Mouse (Mus musculus) liver, embryonic 16.5 days (tissue): ENCODE results near the gene Tmem116. TPM values are rescaled to one million over a fixed set of nuclear protein-coding genes. Genes with fewer than 3 reads are reported as not detected.

Experiments used
- ATAC-seq: fragments of 200-750 bp; cut with Nextera tagmentation; 2 replicates; pipeline ENCODE4 v1.8.0; 2017; ENCODE audit warnings: low read depth, mild to moderate bottlenecking, moderate number of reproducible peaks, moderate library complexity
- H3K27ac ChIP-seq: fragments of 300-500 bp; sonication (generic); 2 replicates; pipeline ENCODE4 v1.5.1; 2014; ENCODE audit warnings: mild to moderate bottlenecking, low read length
- H3K27me3 ChIP-seq: fragments of 300-500 bp; sonication (generic); 2 replicates; pipeline ENCODE4 v1.6.1; 2014; ENCODE audit warnings: low read depth, low read length, mixed read lengths; ENCODE audit not compliant: control insufficient read depth, insufficient read depth
- H3K36me3 ChIP-seq: fragments of 300-500 bp; sonication (generic); 2 replicates; pipeline ENCODE4 v1.6.1; 2014; ENCODE audit warnings: mild to moderate bottlenecking; ENCODE audit not compliant: control insufficient read depth, insufficient read depth
- H3K4me1 ChIP-seq: fragments of 300-500 bp; sonication (generic); 2 replicates; pipeline ENCODE4 v1.6.1; 2014; ENCODE audit warnings: low read depth, low read length, mixed read lengths; ENCODE audit not compliant: control insufficient read depth
- H3K4me2 ChIP-seq: fragments of 300-500 bp; sonication (generic); 2 replicates; pipeline ENCODE4 v1.6.1; 2014; ENCODE audit warnings: low read depth, low read length, mixed read lengths
- H3K4me3 ChIP-seq: fragments of 300-500 bp; sonication (generic); 2 replicates; pipeline ENCODE4 v1.5.1; 2014; ENCODE audit warnings: low read depth, mild to moderate bottlenecking, low read length
- H3K9ac ChIP-seq: fragments of 300-500 bp; sonication (generic); 2 replicates; pipeline ENCODE4 v1.6.1; 2014; ENCODE audit warnings: low read depth, low read length
- H3K9me3 ChIP-seq: fragments of 300-500 bp; sonication (generic); replicated peaks from 2 replicates; pipeline ENCODE4 v1.6.1; 2016; ENCODE audit warnings: low read length; ENCODE audit not compliant: control insufficient read depth
- WGBS: fragments of 180-500 bp; shearing (Covaris S2); extraction: QIAGEN DNeasy Blood & Tissue Kit; methylation state at CpG from one replicate; pipeline ENCODE4 v1.1.7; 2014; ENCODE audit not compliant: insufficient replicate concordance; 5-methylcytosine and 5-hydroxymethylcytosine counted together
- polyA plus RNA-seq: library from polyadenylated mRNA; unstranded; fragments of >200 nt; fragmentation: Nextera tagmentation; extraction: Ambion mirVana; gene quantifications from 2 replicates; pipeline ENCODE4 v1.2.1, GENCODE M21; 2015

Tmem116 gene
- polyA plus RNA-seq, 1 experiment from 2014 or later, result 1.2 TPM

- Histone ChIP-seq H3K9me3 (no peaks in the 10 kb centered on the region), H3K4me1 (peaks cover 34% of the 10 kb centered on the region), H3K27me3 (no peaks in the 10 kb centered on the region), H3K36me3 (no peaks in the 10 kb centered on the region), H3K4me3 (no peak overlapping the region), H3K27ac (no peak overlapping the region), H3K9ac (no peak overlapping the region), H3K4me2 (no peak overlapping the region)
- ATAC-seq, result no peak
- WGBS, result 86% methylated on average over 3 of the region's 3 CpGs
Observed at GRCm38 (mm10) chr5:121454503-121454782, 2.8 kb downstream of the Tmem116 start.

DNA sequence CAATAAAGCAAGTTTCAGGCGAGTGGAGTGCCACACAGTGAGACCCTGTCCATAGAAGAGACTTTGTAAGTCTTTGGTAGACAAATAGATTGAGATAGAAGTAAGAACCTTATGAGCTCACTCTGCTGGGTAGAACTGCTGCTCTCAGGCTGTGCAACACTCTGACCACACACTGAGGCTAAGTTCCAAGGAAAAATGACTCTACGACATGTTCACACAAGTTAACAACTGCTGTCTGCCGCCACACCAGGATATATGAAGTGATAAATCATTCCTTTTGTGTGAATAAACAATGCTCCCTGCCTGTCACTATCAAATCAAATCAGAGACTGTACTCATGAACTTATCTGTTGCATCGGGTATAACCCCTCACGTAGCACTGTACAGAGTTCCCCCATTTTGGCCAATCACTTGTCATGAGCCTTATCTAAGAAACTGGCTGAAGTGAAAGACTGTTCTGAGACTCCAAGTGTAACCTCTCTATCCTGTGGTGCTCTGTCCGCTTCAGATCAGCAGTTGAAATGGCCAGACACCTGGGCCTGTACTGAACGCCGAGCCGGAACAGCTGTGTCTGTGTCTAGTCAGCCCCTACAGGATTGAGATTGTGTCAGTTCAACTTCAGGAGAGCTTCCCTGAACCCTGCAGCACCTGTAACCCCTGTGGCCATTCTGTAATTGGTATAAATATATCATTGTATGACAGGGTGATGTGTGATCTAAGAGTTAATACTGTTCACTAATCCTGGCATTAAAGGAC is 4.0 kb downstream of the Tmem116 start:
- Histone ChIP-seq H3K4me1 (peaks cover 29% of the 10 kb centered on the region), H3K36me3 (no peaks in the 10 kb centered on the region), H3K27me3 (no peaks in the 10 kb centered on the region), H3K9ac (no peak overlapping the region), H3K4me2 (no peak overlapping the region), H3K9me3 (no peaks in the 10 kb centered on the region), H3K27ac (no peak overlapping the region; the same call in 1 of the 2 replicates), H3K4me3 (no peak overlapping the region)
- no peak for ATAC-seq
- 51% methylated on average over 9 of the region's 9 CpGs for WGBS

DNA sequence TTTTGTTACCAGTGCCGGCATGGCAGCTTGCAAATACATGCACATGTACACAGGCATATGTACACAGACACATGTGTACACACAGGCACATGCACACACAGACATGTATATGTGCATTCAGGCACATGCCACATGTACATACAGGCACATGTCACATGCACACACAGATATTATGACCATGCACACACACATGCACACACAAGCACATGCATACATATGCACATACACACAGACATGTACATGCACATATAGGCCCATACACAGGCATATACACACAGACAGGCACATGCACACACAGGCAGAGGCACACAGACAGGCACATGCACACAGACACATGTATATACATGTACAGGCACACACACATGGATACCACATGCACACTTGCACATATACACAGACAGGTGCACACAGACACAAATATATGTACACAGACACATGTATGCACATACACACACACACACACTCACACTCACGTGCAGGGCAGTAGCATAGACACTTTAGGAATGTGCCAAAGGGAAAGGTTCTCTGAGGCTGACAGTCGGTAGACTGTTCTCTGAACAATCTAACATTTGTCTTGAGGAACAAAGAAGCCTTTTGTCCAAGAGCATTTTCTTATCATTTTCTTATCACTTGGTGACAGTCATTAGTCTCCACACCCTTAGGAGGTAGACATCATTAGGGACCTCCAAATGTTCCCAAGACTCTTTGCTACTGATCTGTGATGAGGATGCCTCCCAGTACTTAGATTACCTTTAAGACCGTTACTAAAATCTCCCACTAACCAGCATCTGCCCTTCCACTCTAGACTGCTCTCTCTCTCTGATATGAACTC is 9.9 kb downstream of the Tmem116 start:
- no peaks in the 10 kb centered on the region for H3K27me3 ChIP-seq
- H3K9me3 ChIP-seq, result no peaks in the 10 kb centered on the region
- ATAC-seq, result peak; percentile 72
- no peak overlapping the region for H3K9ac ChIP-seq
- peak overlapping the region; percentile 4; the same call in 1 of the 2 replicates for H3K4me2 ChIP-seq
- H3K27ac ChIP-seq, result peak overlapping the region; percentile 54; the same call in 1 of the 2 replicates
- peaks cover 15% of the 10 kb centered on the region for H3K4me1 ChIP-seq
- WGBS, result 34% methylated on average over 4 of the region's 4 CpGs
- no peaks in the 10 kb centered on the region for H3K36me3 ChIP-seq
- H3K4me3 ChIP-seq, result no peak overlapping the region

DNA sequence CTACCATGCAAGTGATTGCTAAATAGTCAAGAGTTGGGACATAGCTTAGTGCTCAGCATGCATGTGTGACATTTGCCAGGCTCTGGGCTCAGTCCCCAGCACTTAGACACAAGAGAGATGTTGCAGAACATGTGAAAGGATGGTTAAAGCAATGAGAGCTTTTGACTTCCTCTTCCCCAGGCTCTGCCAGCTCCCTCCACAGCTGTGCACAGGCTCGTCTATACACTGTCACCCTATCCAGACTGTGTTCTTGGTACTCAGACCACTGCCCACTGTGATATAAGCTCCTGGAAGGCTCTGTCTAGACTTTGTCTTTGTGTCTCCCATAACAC is 10.4 kb downstream of the Tmem116 start:
- WGBS, result 10% methylated on average over 1 of the region's 1 CpGs
- no peaks in the 10 kb centered on the region for H3K36me3 ChIP-seq
- H3K4me1 ChIP-seq, result peaks cover 15% of the 10 kb centered on the region
- no peaks in the 10 kb centered on the region for H3K27me3 ChIP-seq
- H3K4me2 ChIP-seq, result peak overlapping the region; percentile 4; the same call in 1 of the 2 replicates
- H3K9me3 ChIP-seq, result no peaks in the 10 kb centered on the region
- no peak overlapping the region for H3K9ac ChIP-seq
- no peak overlapping the region for H3K4me3 ChIP-seq
- peak overlapping the region; percentile 54; the same call in 1 of the 2 replicates for H3K27ac ChIP-seq
- ATAC-seq, result no peak

- 75% methylated on average over 5 of the region's 5 CpGs for WGBS
- no peak overlapping the region for H3K9ac ChIP-seq
Observed at GRCm38 (mm10) chr5:121462967-121463366, 11.3 kb downstream of the Tmem116 start.

GRCm38 (mm10) chr5:121463601-121464250 is 12.0 kb downstream of the Tmem116 start:
- H3K9ac ChIP-seq, result no peak overlapping the region

More at GRCm38 (mm10) chr5:121462967-121463366, 11.3 kb downstream of the Tmem116 start:
- no peak for ATAC-seq
- no peaks in the 10 kb centered on the region for H3K9me3 ChIP-seq
- H3K36me3 ChIP-seq, result no peaks in the 10 kb centered on the region
- H3K4me3 ChIP-seq, result no peak overlapping the region
- H3K4me1 ChIP-seq, result peaks cover 15% of the 10 kb centered on the region
- no peak overlapping the region for H3K4me2 ChIP-seq
- no peak overlapping the region for H3K27ac ChIP-seq
- no peaks in the 10 kb centered on the region for H3K27me3 ChIP-seq

GRCm38 (mm10) chr5:121469566-121469965 is 17.9 kb downstream of the Tmem116 start:
- Histone ChIP-seq H3K9ac (no peak overlapping the region), H3K4me2 (no peak overlapping the region), H3K27ac (no peak overlapping the region), H3K36me3 (no peaks in the 10 kb centered on the region), H3K4me3 (no peak overlapping the region), H3K4me1 (peaks cover 20% of the 10 kb centered on the region), H3K9me3 (no peaks in the 10 kb centered on the region), H3K27me3 (no peaks in the 10 kb centered on the region)
- ATAC-seq, result no peak
- 24% methylated on average over 3 of the region's 3 CpGs for WGBS

More at GRCm38 (mm10) chr5:121463601-121464250, 12.0 kb downstream of the Tmem116 start:
- ATAC-seq, result no peak
- no peaks in the 10 kb centered on the region for H3K36me3 ChIP-seq
- no peak overlapping the region for H3K4me3 ChIP-seq
- no peaks in the 10 kb centered on the region for H3K27me3 ChIP-seq
- H3K4me1 ChIP-seq, result peaks cover 15% of the 10 kb centered on the region
- no peaks in the 10 kb centered on the region for H3K9me3 ChIP-seq
- no peak overlapping the region for H3K4me2 ChIP-seq
- 66% methylated on average over 5 of the region's 5 CpGs for WGBS
- H3K27ac ChIP-seq, result no peak overlapping the region

- H3K4me3 ChIP-seq, result no peak overlapping the region
- H3K27me3 ChIP-seq, result no peaks in the 10 kb centered on the region
- H3K4me2 ChIP-seq, result no peak overlapping the region
- peaks cover 43% of the 10 kb centered on the region for H3K4me1 ChIP-seq
- H3K36me3 ChIP-seq, result no peaks in the 10 kb centered on the region
- no peak overlapping the region for H3K9ac ChIP-seq
- no peaks in the 10 kb centered on the region for H3K9me3 ChIP-seq
- H3K27ac ChIP-seq, result no peak overlapping the region
- WGBS, result 75% methylated on average over 2 of the region's 2 CpGs
- ATAC-seq, result no peak
Observed at GRCm38 (mm10) chr5:121472411-121472810, 20.7 kb downstream of the Tmem116 start.
